Mouse (Mus musculus): ENCODE data around the gene Usp19. TPM values are rescaled to one million over a fixed set of nuclear protein-coding genes. Genes with fewer than 3 reads are reported as not detected.

The Usp19 gene
- polyA plus RNA-seq, 1 experiment = 107 TPM

DNA sequence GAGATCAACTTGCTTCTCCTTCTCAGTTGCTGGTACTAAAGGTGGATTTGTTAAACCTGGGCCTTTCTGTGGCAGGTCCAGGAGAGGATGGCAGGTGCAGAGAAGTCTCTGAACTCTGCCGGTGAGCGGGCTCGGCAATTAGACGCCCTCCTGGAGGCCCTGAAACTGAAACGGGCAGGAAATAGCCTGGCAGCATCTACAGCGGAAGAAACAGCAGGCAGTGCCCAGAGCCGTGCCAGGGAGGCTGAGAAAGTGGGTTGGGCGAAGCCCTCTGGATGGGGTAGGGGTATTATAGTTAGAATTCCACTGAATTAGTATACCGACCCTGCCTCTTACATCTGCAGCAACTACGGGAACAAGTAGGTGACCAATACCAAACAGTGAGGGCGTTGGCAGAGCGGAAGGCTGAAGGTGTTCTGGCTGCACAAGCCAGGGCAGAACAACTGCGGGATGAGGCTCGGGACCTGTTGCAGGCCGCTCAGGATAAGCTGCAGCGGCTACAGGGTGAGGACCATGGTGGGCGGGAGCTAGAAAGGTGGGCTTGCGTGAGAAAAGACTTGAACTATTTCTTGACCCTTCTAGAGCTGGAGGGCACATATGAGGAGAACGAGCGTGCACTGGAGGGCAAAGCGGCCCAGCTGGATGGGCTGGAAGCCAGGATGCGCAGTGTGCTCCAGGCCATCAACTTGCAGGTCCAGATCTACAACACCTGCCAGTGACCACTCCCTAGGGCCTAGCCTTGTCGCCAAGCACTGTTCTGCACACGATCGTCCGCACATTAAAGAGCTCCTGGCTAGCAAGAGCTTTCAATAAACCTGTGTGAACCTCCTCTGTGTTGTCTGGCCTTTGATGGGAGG is 472 bp upstream of the Usp19 start:
- peak overlapping the region; percentile 81 for H3K4me3 ChIP-seq (ENCODE audit: insufficient read depth, low read depth, low read length)
- WGBS = 56% methylated on average over 26 of the region's 26 CpGs
- no peak for DNase-seq
- peak overlapping the region; percentile 75 for H3K27ac ChIP-seq (ENCODE audit: insufficient read depth, low read depth, low read length)
- no peaks in the 10 kb centered on the region for H3K27me3 ChIP-seq (replicated peaks; ENCODE audit: control insufficient read depth, insufficient read depth, low read length)
- TF ChIP-seq CTCF (conservative IDR thresholded peaks at IDR 0.05; ENCODE audit: insufficient read depth, insufficient read length, low read depth, low read length) = no peak
- peak; percentile 5 for TF ChIP-seq POLR2A (IDR thresholded peaks at IDR 0.05; ENCODE audit: low read depth, low read length)
- peaks cover 3% of the 10 kb centered on the region; the same call in 1 of the 2 replicates for H3K36me3 ChIP-seq (ENCODE audit: control insufficient read depth, insufficient read depth, low read length)
- H3K4me1 ChIP-seq (ENCODE audit: control insufficient read depth, insufficient read depth, low read length) = peaks cover 6% of the 10 kb centered on the region

DNA sequence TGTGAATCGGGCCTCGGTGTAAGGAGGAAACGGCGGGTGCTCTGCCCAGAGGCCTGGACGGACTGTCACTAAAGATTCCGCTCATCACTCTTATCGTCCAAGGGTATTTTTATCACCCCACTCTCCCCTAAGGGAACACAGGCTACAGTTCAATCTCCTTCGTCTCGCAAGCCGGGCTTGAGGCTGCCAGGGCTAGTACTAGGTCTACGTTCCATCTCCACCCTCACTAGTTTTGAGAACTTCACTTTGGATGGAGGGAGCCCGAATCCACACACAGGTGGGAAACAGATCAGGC is 831 bp downstream of the Usp19 start:
- H3K27me3 ChIP-seq (replicated peaks; ENCODE audit: control insufficient read depth, insufficient read depth, low read length) = no peaks in the 10 kb centered on the region
- under 1% methylated on average over 12 of the region's 12 CpGs for WGBS
- H3K36me3 ChIP-seq (ENCODE audit: control insufficient read depth, insufficient read depth, low read length) = peaks cover 6% of the 10 kb centered on the region; the same call in 1 of the 2 replicates
- no peak for DNase-seq
- peak overlapping the region; percentile 81 for H3K4me3 ChIP-seq (ENCODE audit: insufficient read depth, low read depth, low read length)
- H3K27ac ChIP-seq (ENCODE audit: insufficient read depth, low read depth, low read length) = peak overlapping the region; percentile 75
- peaks cover 6% of the 10 kb centered on the region for H3K4me1 ChIP-seq (ENCODE audit: control insufficient read depth, insufficient read depth, low read length)
- TF ChIP-seq POLR2A (IDR thresholded peaks at IDR 0.05; ENCODE audit: low read depth, low read length) (no peak), CTCF (conservative IDR thresholded peaks at IDR 0.05; ENCODE audit: insufficient read depth, insufficient read length, low read depth, low read length) (no peak)

- Histone ChIP-seq H3K4me3 (ENCODE audit: insufficient read depth, low read depth, low read length) (peak overlapping the region; percentile 4), H3K27me3 (replicated peaks; ENCODE audit: control insufficient read depth, insufficient read depth, low read length) (no peaks in the 10 kb centered on the region), H3K27ac (ENCODE audit: insufficient read depth, low read depth, low read length) (no peak overlapping the region), H3K4me1 (ENCODE audit: control insufficient read depth, insufficient read depth, low read length) (peaks cover 6% of the 10 kb centered on the region), H3K36me3 (ENCODE audit: control insufficient read depth, insufficient read depth, low read length) (peaks cover 6% of the 10 kb centered on the region)
- 52% methylated on average over 16 of the region's 16 CpGs for WGBS
- peak; percentile 54 for DNase-seq
- no peak for TF ChIP-seq POLR2A (IDR thresholded peaks at IDR 0.05; ENCODE audit: low read depth, low read length)
- no peak for TF ChIP-seq CTCF (conservative IDR thresholded peaks at IDR 0.05; ENCODE audit: insufficient read depth, insufficient read length, low read depth, low read length)
Measured at GRCm38 (mm10) chr9:108492043-108492750, 1.8 kb downstream of the Usp19 start.

DNA sequence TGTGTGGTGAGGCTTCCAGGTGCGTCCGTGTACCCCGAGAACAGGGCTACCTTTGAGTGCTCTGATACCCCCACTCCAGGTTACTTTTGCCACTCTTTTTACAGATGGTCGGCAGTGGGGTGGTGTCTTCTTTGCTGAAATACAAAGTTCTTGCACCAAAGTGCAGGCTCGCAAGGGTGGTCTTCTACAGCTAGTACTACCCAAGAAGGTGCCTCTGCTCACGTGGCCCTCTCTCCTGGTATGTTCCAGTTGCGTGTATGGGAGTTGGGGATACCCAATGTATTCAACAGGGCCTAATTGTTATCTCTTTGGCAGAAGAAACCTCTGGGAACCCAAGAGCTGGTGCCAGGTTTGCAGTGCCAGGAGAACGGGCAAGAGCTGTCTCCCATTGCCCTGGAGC is 2.8 kb downstream of the Usp19 start:
- H3K4me3 ChIP-seq (ENCODE audit: insufficient read depth, low read depth, low read length) = no peak overlapping the region
- no peak for TF ChIP-seq CTCF (conservative IDR thresholded peaks at IDR 0.05; ENCODE audit: insufficient read depth, insufficient read length, low read depth, low read length)
- no peak for TF ChIP-seq POLR2A (IDR thresholded peaks at IDR 0.05; ENCODE audit: low read depth, low read length)
- no peak for DNase-seq
- WGBS = 95% methylated on average over 8 of the region's 8 CpGs
- H3K27ac ChIP-seq (ENCODE audit: insufficient read depth, low read depth, low read length) = no peak overlapping the region
- peaks cover 7% of the 10 kb centered on the region for H3K36me3 ChIP-seq (ENCODE audit: control insufficient read depth, insufficient read depth, low read length)
- H3K27me3 ChIP-seq (replicated peaks; ENCODE audit: control insufficient read depth, insufficient read depth, low read length) = no peaks in the 10 kb centered on the region
- peaks cover 6% of the 10 kb centered on the region for H3K4me1 ChIP-seq (ENCODE audit: control insufficient read depth, insufficient read depth, low read length)

DNA sequence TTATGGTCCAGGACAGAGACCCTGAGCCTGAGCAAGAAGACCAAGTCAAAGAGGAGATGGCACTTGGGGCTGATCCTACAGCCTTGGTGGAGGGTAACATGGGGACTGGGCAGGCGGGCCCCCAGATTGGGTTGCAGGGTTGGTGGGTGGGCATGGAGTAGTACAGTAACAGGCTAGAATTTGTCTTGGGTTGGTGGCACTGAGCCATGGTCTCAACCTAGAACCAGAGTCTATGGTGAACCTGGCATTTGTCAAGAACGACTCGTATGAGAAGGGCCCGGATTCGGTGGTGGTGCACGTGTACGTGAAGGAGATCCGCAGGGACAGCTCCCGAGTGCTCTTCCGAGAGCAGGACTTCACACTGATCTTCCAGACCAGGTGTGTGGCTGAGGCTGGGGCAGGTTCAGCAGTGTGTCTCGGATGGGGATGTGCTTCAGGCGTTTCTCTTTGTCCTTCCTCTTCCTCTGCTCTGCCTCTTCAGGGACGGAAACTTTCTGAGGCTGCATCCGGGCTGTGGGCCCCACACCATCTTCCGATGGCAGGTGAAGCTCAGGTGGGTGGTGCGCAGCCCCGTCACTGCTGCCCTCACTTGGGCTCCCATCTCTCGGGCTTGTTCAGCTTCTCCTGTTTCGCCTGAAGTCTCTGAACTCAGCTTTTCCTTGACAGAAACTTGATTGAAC is 3.9 kb downstream of the Usp19 start:
- Histone ChIP-seq H3K36me3 (ENCODE audit: control insufficient read depth, insufficient read depth, low read length) (peaks cover 7% of the 10 kb centered on the region), H3K4me3 (ENCODE audit: insufficient read depth, low read depth, low read length) (no peak overlapping the region), H3K27ac (ENCODE audit: insufficient read depth, low read depth, low read length) (no peak overlapping the region), H3K27me3 (replicated peaks; ENCODE audit: control insufficient read depth, insufficient read depth, low read length) (no peaks in the 10 kb centered on the region), H3K4me1 (ENCODE audit: control insufficient read depth, insufficient read depth, low read length) (peaks cover 6% of the 10 kb centered on the region)
- TF ChIP-seq POLR2A (IDR thresholded peaks at IDR 0.05; ENCODE audit: low read depth, low read length) (no peak), CTCF (conservative IDR thresholded peaks at IDR 0.05; ENCODE audit: insufficient read depth, insufficient read length, low read depth, low read length) (no peak)
- DNase-seq = no peak
- 93% methylated on average over 19 of the region's 19 CpGs for WGBS

DNA sequence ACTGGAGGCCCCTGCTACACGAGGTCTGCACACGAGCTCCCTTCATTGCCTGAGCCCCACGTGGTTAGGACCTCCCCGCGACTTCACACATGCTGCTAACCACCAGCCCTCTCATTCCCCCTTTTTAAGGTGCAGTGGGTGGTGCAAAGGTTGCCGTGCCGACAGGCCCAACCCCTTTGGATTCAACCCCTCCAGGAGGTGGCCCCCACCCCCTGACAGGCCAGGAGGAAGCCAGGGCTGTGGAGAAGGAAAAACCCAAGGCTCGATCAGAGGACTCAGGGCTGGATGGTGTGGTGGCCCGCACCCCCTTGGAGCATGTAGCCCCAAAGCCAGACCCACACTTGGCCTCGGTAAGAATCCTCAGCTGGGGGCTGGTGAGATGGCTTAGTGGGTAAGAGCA is 4.5 kb downstream of the Usp19 start:
- Histone ChIP-seq H3K27ac (ENCODE audit: insufficient read depth, low read depth, low read length) (no peak overlapping the region), H3K4me1 (ENCODE audit: control insufficient read depth, insufficient read depth, low read length) (peaks cover 6% of the 10 kb centered on the region), H3K27me3 (replicated peaks; ENCODE audit: control insufficient read depth, insufficient read depth, low read length) (no peaks in the 10 kb centered on the region), H3K4me3 (ENCODE audit: insufficient read depth, low read depth, low read length) (no peak overlapping the region), H3K36me3 (ENCODE audit: control insufficient read depth, insufficient read depth, low read length) (peaks cover 7% of the 10 kb centered on the region)
- DNase-seq = no peak
- TF ChIP-seq POLR2A (IDR thresholded peaks at IDR 0.05; ENCODE audit: low read depth, low read length) (no peak), CTCF (conservative IDR thresholded peaks at IDR 0.05; ENCODE audit: insufficient read depth, insufficient read length, low read depth, low read length) (no peak)
- WGBS = 79% methylated on average over 10 of the region's 10 CpGs

DNA sequence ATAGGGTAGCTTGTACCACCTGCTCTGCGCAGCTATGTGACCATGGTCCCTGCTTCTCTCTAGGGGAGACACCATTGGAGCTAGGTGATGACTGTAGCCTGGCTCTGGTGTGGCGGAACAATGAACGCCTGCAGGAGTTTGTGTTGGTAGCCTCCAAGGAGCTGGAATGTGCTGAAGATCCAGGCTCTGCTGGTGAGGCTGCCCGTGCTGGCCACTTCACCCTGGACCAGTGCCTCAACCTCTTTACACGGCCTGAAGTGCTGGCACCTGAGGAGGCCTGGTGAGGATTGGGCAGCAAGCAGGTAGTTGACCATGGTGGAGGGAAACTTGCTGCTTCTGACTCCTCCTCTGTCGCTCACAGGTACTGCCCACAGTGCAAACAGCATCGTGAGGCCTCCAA is 8.8 kb downstream of the Usp19 start:
- DNase-seq = no peak
- peaks cover 10% of the 10 kb centered on the region for H3K36me3 ChIP-seq (ENCODE audit: control insufficient read depth, insufficient read depth, low read length)
- H3K4me3 ChIP-seq (ENCODE audit: insufficient read depth, low read depth, low read length) = no peak overlapping the region
- no peak overlapping the region for H3K27ac ChIP-seq (ENCODE audit: insufficient read depth, low read depth, low read length)
- TF ChIP-seq POLR2A (IDR thresholded peaks at IDR 0.05; ENCODE audit: low read depth, low read length) (no peak), CTCF (conservative IDR thresholded peaks at IDR 0.05; ENCODE audit: insufficient read depth, insufficient read length, low read depth, low read length) (no peak)
- H3K27me3 ChIP-seq (replicated peaks; ENCODE audit: control insufficient read depth, insufficient read depth, low read length) = no peaks in the 10 kb centered on the region
- WGBS = 92% methylated on average over 7 of the region's 7 CpGs
- no peaks in the 10 kb centered on the region for H3K4me1 ChIP-seq (ENCODE audit: control insufficient read depth, insufficient read depth, low read length)
